Mouse (Mus musculus) hindbrain, embryonic 15.5 days (tissue): Measurements from ENCODE around the gene B430306N03Rik. TPM values are rescaled to one million over a fixed set of nuclear protein-coding genes. Genes with fewer than 3 reads are reported as not detected.

ENCODE experiments used
- ATAC-seq: fragments of 200-750 bp; cut with Nextera tagmentation; 2 replicates; pipeline ENCODE4 v1.8.0; 2017; ENCODE audit warnings: low read depth, moderate number of reproducible peaks, moderate TSS enrichment; ENCODE audit not compliant: low FRiP score
- H3K27ac ChIP-seq: fragments of 300-500 bp; sonication (generic); replicated peaks from 2 replicates; pipeline ENCODE4 v1.5.1; 2015; ENCODE audit warnings: mild to moderate bottlenecking, inconsistent platforms
- H3K27me3 ChIP-seq: fragments of 300-500 bp; sonication (generic); 2 replicates; pipeline ENCODE4 v1.6.1; 2015; ENCODE audit warnings: control low read depth, inconsistent platforms
- H3K36me3 ChIP-seq: fragments of 300-500 bp; sonication (generic); 2 replicates; pipeline ENCODE4 v1.6.1; 2015; ENCODE audit warnings: control low read depth, inconsistent platforms
- H3K4me1 ChIP-seq: fragments of 300-500 bp; sonication (generic); replicated peaks from 2 replicates; pipeline ENCODE4 v1.6.1; 2015; ENCODE audit warnings: control low read depth, inconsistent platforms
- H3K4me2 ChIP-seq: fragments of 300-500 bp; sonication (generic); 2 replicates; pipeline ENCODE4 v1.6.1; 2015; ENCODE audit warnings: moderate library complexity, mild to moderate bottlenecking, inconsistent platforms
- H3K4me3 ChIP-seq: fragments of 300-500 bp; sonication (generic); 2 replicates; pipeline ENCODE4 v1.5.1; 2015; ENCODE audit warnings: mild to moderate bottlenecking, inconsistent platforms
- H3K9ac ChIP-seq: fragments of 300-500 bp; sonication (generic); 2 replicates; pipeline ENCODE4 v1.6.1; 2015; ENCODE audit warnings: inconsistent platforms
- H3K9me3 ChIP-seq: fragments of 300-500 bp; sonication (generic); 2 replicates; pipeline ENCODE4 v1.6.1; 2016; ENCODE audit warnings: control low read depth, inconsistent platforms
- WGBS: fragments of 180-500 bp; shearing (Covaris S2); methylation state at CpG from one replicate; pipeline ENCODE4 v1.1.7; 2015; 5-methylcytosine and 5-hydroxymethylcytosine counted together
- polyA plus RNA-seq: library from polyadenylated mRNA; unstranded; fragments of >200 nt; fragmentation: Nextera tagmentation; extraction: Ambion mirVana; gene quantifications from 2 replicates; pipeline ENCODE4 v1.2.1, GENCODE M21; 2015

B430306N03Rik gene
- polyA plus RNA-seq, 1 experiment from 2014 or later, result 0.05 TPM

DNA sequence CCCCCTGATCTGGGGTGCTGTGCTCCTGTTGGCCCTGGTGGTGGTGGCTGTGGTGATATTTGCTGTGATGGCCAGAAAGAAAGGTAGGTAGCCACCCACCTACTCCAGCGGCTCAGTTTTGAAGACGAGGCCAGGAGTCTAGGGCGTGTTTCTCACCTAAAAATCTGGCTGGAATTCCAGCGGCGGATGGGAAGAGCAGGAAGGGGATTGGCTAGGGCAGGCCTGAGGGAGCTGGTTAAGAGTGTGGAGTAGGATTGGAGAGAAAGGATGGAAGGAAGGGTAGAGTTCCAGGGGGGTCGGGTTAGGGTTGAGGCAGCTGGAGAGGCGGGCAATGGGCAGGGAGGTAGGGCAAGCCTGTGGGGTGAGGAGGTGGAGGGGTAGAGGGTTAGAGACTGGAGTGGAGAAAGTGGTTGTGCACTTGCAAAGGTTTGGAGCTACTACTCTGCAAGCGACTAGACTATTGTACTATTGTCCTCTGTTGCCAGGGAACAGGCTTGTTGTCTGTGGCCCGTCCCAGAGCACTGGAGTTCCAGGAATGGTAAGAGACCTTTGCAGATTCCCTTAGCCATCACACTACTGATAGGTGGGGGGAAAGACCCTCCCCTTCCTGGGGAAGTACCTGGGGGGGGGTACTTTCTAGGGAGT is 49.7 kb downstream of the B430306N03Rik start:
- Histone ChIP-seq H3K27me3 (no peaks in the 10 kb centered on the region), H3K9ac (no peak overlapping the region), H3K4me3 (no peak overlapping the region), H3K27ac (no peak overlapping the region), H3K4me1 (peaks cover 6% of the 10 kb centered on the region; the same call in 1 of the 2 replicates), H3K9me3 (no peaks in the 10 kb centered on the region), H3K4me2 (no peak overlapping the region), H3K36me3 (no peaks in the 10 kb centered on the region)
- ATAC-seq, result no peak
- 70% methylated on average over 9 of the region's 9 CpGs for WGBS

DNA sequence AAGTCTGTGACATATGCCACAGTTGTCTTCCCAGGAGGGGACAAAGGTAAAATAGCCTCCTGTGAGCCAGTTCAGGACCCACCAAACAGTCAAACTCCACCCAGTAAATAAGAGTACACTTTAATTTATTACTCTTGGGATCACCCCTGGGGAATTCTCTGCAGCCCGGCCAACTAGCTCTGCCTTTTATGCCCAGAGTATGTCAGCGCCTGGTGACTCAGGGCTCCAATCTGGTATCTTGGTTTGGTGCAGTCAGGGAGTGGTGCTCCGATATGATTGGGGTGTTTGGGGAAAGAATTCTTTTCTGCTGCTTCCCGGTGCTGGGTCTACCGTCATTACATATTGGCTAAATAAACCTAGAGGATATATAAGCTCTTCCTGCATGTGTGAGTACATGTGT is 50.9 kb downstream of the B430306N03Rik start:
- WGBS, result 89% methylated on average over 5 of the region's 5 CpGs
- Histone ChIP-seq H3K27me3 (no peaks in the 10 kb centered on the region), H3K4me2 (no peak overlapping the region), H3K4me1 (peaks cover 6% of the 10 kb centered on the region; the same call in 1 of the 2 replicates), H3K9ac (no peak overlapping the region), H3K27ac (no peak overlapping the region), H3K36me3 (no peaks in the 10 kb centered on the region), H3K4me3 (no peak overlapping the region), H3K9me3 (no peaks in the 10 kb centered on the region)
- no peak for ATAC-seq

DNA sequence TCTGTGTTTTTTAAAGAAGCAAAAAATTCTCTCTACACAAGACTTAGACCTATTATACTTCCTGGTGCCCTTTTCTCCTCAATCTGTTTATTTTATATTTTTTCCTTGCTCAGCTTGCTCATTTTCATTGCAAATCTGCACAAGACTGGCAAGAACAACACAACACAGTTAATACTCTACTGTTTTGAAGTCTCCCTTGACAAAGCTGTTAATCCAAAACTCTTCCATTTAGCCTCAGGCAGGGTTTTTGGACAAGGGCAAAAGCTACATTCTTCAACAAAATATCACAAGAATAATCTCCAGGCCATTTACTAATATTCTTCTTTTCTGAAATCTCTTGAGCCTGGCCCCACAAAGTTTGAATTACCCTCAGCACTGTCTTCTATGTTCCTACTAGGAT is 55.7 kb downstream of the B430306N03Rik start:
- Histone ChIP-seq H3K9me3 (no peaks in the 10 kb centered on the region), H3K9ac (no peak overlapping the region), H3K27ac (no peak overlapping the region), H3K4me1 (no peaks in the 10 kb centered on the region), H3K4me2 (no peak overlapping the region), H3K36me3 (no peaks in the 10 kb centered on the region), H3K4me3 (no peak overlapping the region), H3K27me3 (no peaks in the 10 kb centered on the region)
- ATAC-seq, result no peak

DNA sequence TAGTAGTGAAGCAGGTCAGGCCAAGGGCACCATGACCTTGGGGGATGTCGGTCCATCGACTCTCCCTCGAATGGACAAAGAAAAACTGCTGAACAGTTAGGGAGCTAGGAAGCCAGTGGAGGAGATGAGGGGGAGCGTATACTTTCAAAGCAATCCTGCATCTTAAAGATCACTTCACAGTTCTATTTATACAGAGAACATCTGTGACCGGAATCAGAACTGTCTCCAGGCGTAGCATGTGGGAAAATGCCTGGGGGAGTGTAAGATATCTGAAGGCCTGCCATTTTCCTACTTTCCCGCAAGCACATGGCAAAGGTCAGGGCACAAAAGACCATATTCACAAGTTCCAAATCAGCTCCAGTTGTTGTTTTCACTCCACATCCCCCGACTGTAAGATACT is 57.0 kb downstream of the B430306N03Rik start:
- Histone ChIP-seq H3K27ac (no peak overlapping the region), H3K9me3 (no peaks in the 10 kb centered on the region), H3K27me3 (no peaks in the 10 kb centered on the region), H3K4me1 (no peaks in the 10 kb centered on the region), H3K36me3 (no peaks in the 10 kb centered on the region), H3K9ac (no peak overlapping the region), H3K4me3 (no peak overlapping the region), H3K4me2 (no peak overlapping the region)
- no peak for ATAC-seq
- 86% methylated on average over 8 of the region's 8 CpGs for WGBS

DNA sequence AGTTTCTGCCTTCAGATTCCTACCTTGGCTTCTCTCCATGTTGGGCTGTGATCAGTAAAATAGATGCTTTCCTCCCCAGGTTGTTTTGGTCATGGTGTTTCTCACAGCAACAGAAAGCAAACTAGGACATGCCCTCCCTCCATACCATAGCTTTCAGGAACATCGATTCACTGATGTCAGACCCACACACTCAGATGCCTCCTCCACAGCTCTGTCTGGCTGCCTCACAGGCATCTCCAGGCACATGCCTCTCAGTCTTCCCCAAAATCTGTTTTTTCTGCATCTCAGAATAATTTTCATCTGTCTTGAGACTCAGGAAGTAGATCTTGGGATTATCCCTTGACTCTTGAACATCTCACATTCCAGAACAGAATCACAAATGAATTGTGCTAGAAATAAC is 60.2 kb downstream of the B430306N03Rik start:
- H3K9ac ChIP-seq, result no peak overlapping the region
- no peak overlapping the region for H3K4me2 ChIP-seq
- no peak overlapping the region for H3K4me3 ChIP-seq
- H3K27ac ChIP-seq, result no peak overlapping the region
- no peaks in the 10 kb centered on the region for H3K4me1 ChIP-seq
- no peaks in the 10 kb centered on the region for H3K9me3 ChIP-seq
- WGBS, result 96% methylated on average over 1 of the region's 1 CpGs
- no peaks in the 10 kb centered on the region for H3K27me3 ChIP-seq
- H3K36me3 ChIP-seq, result no peaks in the 10 kb centered on the region
- no peak for ATAC-seq

Other genes with a start within 250 kb of the B430306N03Rik start
- not detected in 2 replicates for gene 1700067P10Rik, start 226.8 kb upstream of the B430306N03Rik start, polyA plus RNA-seq
- not detected in 2 replicates for gene 9830107B12Rik, start 169.9 kb upstream of the B430306N03Rik start, polyA plus RNA-seq
- 0.21 TPM in 1 of 2 replicates, not detected in the other for gene A530064D06Rik, start 148.9 kb upstream of the B430306N03Rik start, polyA plus RNA-seq
- gene Trem1, start 83.4 kb upstream of the B430306N03Rik start, polyA plus RNA-seq, result not detected in 2 replicates
- not detected in 2 replicates for gene Trem3, start 68.4 kb upstream of the B430306N03Rik start, polyA plus RNA-seq
- gene Treml4, start 51.8 kb upstream of the B430306N03Rik start, polyA plus RNA-seq, result 0.30 and 1.1 TPM in 2 replicates
- gene Treml2, start 16.6 kb upstream of the B430306N03Rik start, polyA plus RNA-seq, result 0.13 and 0.21 TPM in 2 replicates
- 4.2 and 4.9 TPM in 2 replicates for gene Trem2, start 30.3 kb downstream of the B430306N03Rik start, polyA plus RNA-seq
- gene Treml1, start 43.8 kb downstream of the B430306N03Rik start, polyA plus RNA-seq, result 0.47 and 0.61 TPM in 2 replicates
- 11.1 and 11.6 TPM in 2 replicates for gene Nfya, start 93.8 kb downstream of the B430306N03Rik start, polyA plus RNA-seq
- gene Oard1, start 93.9 kb downstream of the B430306N03Rik start, polyA plus RNA-seq, result 35.1 TPM in 2 replicates
- gene Apobec2, start 116.8 kb downstream of the B430306N03Rik start, polyA plus RNA-seq, result 0.62 and 0.65 TPM in 2 replicates
- gene Tspo2, start 135.4 kb downstream of the B430306N03Rik start, polyA plus RNA-seq, result 1.2 and 1.8 TPM in 2 replicates
- 0.39 TPM in 1 of 2 replicates, not detected in the other for gene Unc5cl, start 138.8 kb downstream of the B430306N03Rik start, polyA plus RNA-seq